Mouse (Mus musculus): Measurements from ENCODE around the gene Myb. TPM values are rescaled to one million over a fixed set of nuclear protein-coding genes. Genes with fewer than 3 reads are reported as not detected.
A peak's percentile ranks its signal among the peaks of the same experiment; 100 is the strongest.

The Myb gene
- polyA plus RNA-seq, 1 experiment from 2014 or later = 1.0 TPM

GRCm38 (mm10) chr10:21200322-21200721 is 39.5 kb upstream of the Myb start:
- no peak overlapping the region for H3K4me2 ChIP-seq (ENCODE audit: low read length)
- no peak overlapping the region for H3K27ac ChIP-seq (replicated peaks in 1 of 2; ENCODE audit: control insufficient read depth in 1 of 2, insufficient read depth in 1 of 2, low read depth in 2 of 2, low read length in 2 of 2)
- no peaks in the 10 kb centered on the region for H3K27me3 ChIP-seq (ENCODE audit: control insufficient read depth, insufficient read depth, low read length)
- H3K4me1 ChIP-seq (ENCODE audit: control insufficient read depth in 2 of 2, insufficient read depth in 2 of 2, low read length in 2 of 2) = peaks cover 0 to 2% of the 10 kb centered on the region in 2 experiments; a peak in 2 of 4 replicates
- no peak overlapping the region for H3K4me3 ChIP-seq (ENCODE audit: control insufficient read depth in 1 of 2, insufficient read depth in 1 of 2, low read depth in 1 of 2, low read length in 2 of 2)
- no peaks in the 10 kb centered on the region for H3K9me3 ChIP-seq (ENCODE audit: control insufficient read depth, low read length)
- no peak for ATAC-seq (ENCODE audit: insufficient number of reproducible peaks, insufficient read depth, low FRiP score, low read depth)
- H3K36me3 ChIP-seq (ENCODE audit: control insufficient read depth, insufficient read depth, low read length) = no peaks in the 10 kb centered on the region
- H3K9ac ChIP-seq (ENCODE audit: low read length) = no peak overlapping the region

GRCm38 (mm10) chr10:21196646-21197116 is 35.9 kb upstream of the Myb start:
- Histone ChIP-seq H3K27ac (replicated peaks in 1 of 2; ENCODE audit: control insufficient read depth in 1 of 2, insufficient read depth in 1 of 2, low read depth in 2 of 2, low read length in 2 of 2) (no peak overlapping the region), H3K4me1 (ENCODE audit: control insufficient read depth in 2 of 2, insufficient read depth in 2 of 2, low read length in 2 of 2) (peaks cover 0 to 2% of the 10 kb centered on the region in 2 experiments; a peak in 2 of 4 replicates), H3K4me2 (ENCODE audit: low read length) (no peak overlapping the region), H3K9me3 (ENCODE audit: control insufficient read depth, low read length) (no peaks in the 10 kb centered on the region), H3K36me3 (ENCODE audit: control insufficient read depth, insufficient read depth, low read length) (no peaks in the 10 kb centered on the region), H3K27me3 (ENCODE audit: control insufficient read depth, insufficient read depth, low read length) (no peaks in the 10 kb centered on the region), H3K9ac (ENCODE audit: low read length) (no peak overlapping the region), H3K4me3 (ENCODE audit: control insufficient read depth in 1 of 2, insufficient read depth in 1 of 2, low read depth in 1 of 2, low read length in 2 of 2) (no peak overlapping the region)
- WGBS = 39% methylated on average over 8 of the region's 8 CpGs
- ATAC-seq (ENCODE audit: insufficient number of reproducible peaks, insufficient read depth, low FRiP score, low read depth) = no peak

- H3K4me1 ChIP-seq (ENCODE audit: control insufficient read depth in 2 of 2, insufficient read depth in 2 of 2, low read length in 2 of 2) = peaks cover 0 to 2% of the 10 kb centered on the region in 2 experiments; a peak in 2 of 4 replicates
- H3K27me3 ChIP-seq (ENCODE audit: control insufficient read depth, insufficient read depth, low read length) = no peaks in the 10 kb centered on the region
- no peaks in the 10 kb centered on the region for H3K36me3 ChIP-seq (ENCODE audit: control insufficient read depth, insufficient read depth, low read length)
- WGBS = 53% methylated on average over 8 of the region's 8 CpGs
- no peaks in the 10 kb centered on the region for H3K9me3 ChIP-seq (ENCODE audit: control insufficient read depth, low read length)
- no peak overlapping the region for H3K9ac ChIP-seq (ENCODE audit: low read length)
- no peak for ATAC-seq (ENCODE audit: insufficient number of reproducible peaks, insufficient read depth, low FRiP score, low read depth)
- H3K27ac ChIP-seq (replicated peaks in 1 of 2; ENCODE audit: control insufficient read depth in 1 of 2, insufficient read depth in 1 of 2, low read depth in 2 of 2, low read length in 2 of 2) = no peak overlapping the region
- no peak overlapping the region for H3K4me2 ChIP-seq (ENCODE audit: low read length)
- H3K4me3 ChIP-seq (ENCODE audit: control insufficient read depth in 1 of 2, insufficient read depth in 1 of 2, low read depth in 1 of 2, low read length in 2 of 2) = no peak overlapping the region
Measured at GRCm38 (mm10) chr10:21195597-21195996, 34.8 kb upstream of the Myb start.

GRCm38 (mm10) chr10:21193935-21194505 is 33.2 kb upstream of the Myb start:
- WGBS = 50% methylated on average over 3 of the region's 3 CpGs

GRCm38 (mm10) chr10:21193088-21193934 is 32.5 kb upstream of the Myb start:
- no peak overlapping the region for H3K27ac ChIP-seq (replicated peaks in 1 of 2; ENCODE audit: control insufficient read depth in 1 of 2, insufficient read depth in 1 of 2, low read depth in 2 of 2, low read length in 2 of 2)
- no peak overlapping the region for H3K9ac ChIP-seq (ENCODE audit: low read length)
- no peaks in the 10 kb centered on the region for H3K27me3 ChIP-seq (ENCODE audit: control insufficient read depth, insufficient read depth, low read length)
- no peak for ATAC-seq (ENCODE audit: insufficient number of reproducible peaks, insufficient read depth, low FRiP score, low read depth)
- no peaks in the 10 kb centered on the region for H3K9me3 ChIP-seq (ENCODE audit: control insufficient read depth, low read length)
- no peak overlapping the region for H3K4me2 ChIP-seq (ENCODE audit: low read length)
- H3K4me1 ChIP-seq (ENCODE audit: control insufficient read depth in 2 of 2, insufficient read depth in 2 of 2, low read length in 2 of 2) = peaks cover 0 to 4% of the 10 kb centered on the region in 2 experiments; a peak in 2 of 4 replicates
- H3K36me3 ChIP-seq (ENCODE audit: control insufficient read depth, insufficient read depth, low read length) = no peaks in the 10 kb centered on the region
- no peak overlapping the region for H3K4me3 ChIP-seq (ENCODE audit: control insufficient read depth in 1 of 2, insufficient read depth in 1 of 2, low read depth in 1 of 2, low read length in 2 of 2)
- WGBS = 38% methylated on average over 10 of the region's 10 CpGs

More at GRCm38 (mm10) chr10:21193935-21194505, 33.2 kb upstream of the Myb start:
- no peak overlapping the region for H3K27ac ChIP-seq (replicated peaks in 1 of 2; ENCODE audit: control insufficient read depth in 1 of 2, insufficient read depth in 1 of 2, low read depth in 2 of 2, low read length in 2 of 2)
- H3K4me1 ChIP-seq (ENCODE audit: control insufficient read depth in 2 of 2, insufficient read depth in 2 of 2, low read length in 2 of 2) = peaks cover 0 to 4% of the 10 kb centered on the region in 2 experiments; a peak in 2 of 4 replicates
- no peaks in the 10 kb centered on the region for H3K36me3 ChIP-seq (ENCODE audit: control insufficient read depth, insufficient read depth, low read length)
- H3K4me3 ChIP-seq (ENCODE audit: control insufficient read depth in 1 of 2, insufficient read depth in 1 of 2, low read depth in 1 of 2, low read length in 2 of 2) = no peak overlapping the region
- ATAC-seq (ENCODE audit: insufficient number of reproducible peaks, insufficient read depth, low FRiP score, low read depth) = no peak
- H3K27me3 ChIP-seq (ENCODE audit: control insufficient read depth, insufficient read depth, low read length) = no peaks in the 10 kb centered on the region
- no peak overlapping the region for H3K9ac ChIP-seq (ENCODE audit: low read length)
- H3K9me3 ChIP-seq (ENCODE audit: control insufficient read depth, low read length) = no peaks in the 10 kb centered on the region
- no peak overlapping the region for H3K4me2 ChIP-seq (ENCODE audit: low read length)

- 72% methylated on average over 10 of the region's 10 CpGs for WGBS
- no peak for ATAC-seq (ENCODE audit: insufficient number of reproducible peaks, insufficient read depth, low FRiP score, low read depth)
- H3K36me3 ChIP-seq (ENCODE audit: control insufficient read depth, insufficient read depth, low read length) = no peaks in the 10 kb centered on the region
- no peaks in the 10 kb centered on the region for H3K9me3 ChIP-seq (ENCODE audit: control insufficient read depth, low read length)
- no peaks in the 10 kb centered on the region for H3K27me3 ChIP-seq (ENCODE audit: control insufficient read depth, insufficient read depth, low read length)
- peaks cover 0 to 4% of the 10 kb centered on the region in 2 experiments; a peak in 2 of 4 replicates for H3K4me1 ChIP-seq (ENCODE audit: control insufficient read depth in 2 of 2, insufficient read depth in 2 of 2, low read length in 2 of 2)
- no peak overlapping the region for H3K4me2 ChIP-seq (ENCODE audit: low read length)
- H3K4me3 ChIP-seq (ENCODE audit: control insufficient read depth in 1 of 2, insufficient read depth in 1 of 2, low read depth in 1 of 2, low read length in 2 of 2) = no peak overlapping the region
- no peak overlapping the region for H3K9ac ChIP-seq (ENCODE audit: low read length)
- no peak overlapping the region for H3K27ac ChIP-seq (replicated peaks in 1 of 2; ENCODE audit: control insufficient read depth in 1 of 2, insufficient read depth in 1 of 2, low read depth in 2 of 2, low read length in 2 of 2)
Measured at GRCm38 (mm10) chr10:21192436-21192835, 31.7 kb upstream of the Myb start.

GRCm38 (mm10) chr10:21189756-21190397 is 29.1 kb upstream of the Myb start:
- Histone ChIP-seq H3K4me1 (ENCODE audit: control insufficient read depth in 2 of 2, insufficient read depth in 2 of 2, low read length in 2 of 2) (0 out of 4 replicates have a peak, but pooled peaks cover 0 to 2% of the 10 kb centered on the region in 2 experiments), H3K9ac (ENCODE audit: low read length) (no peak overlapping the region), H3K4me2 (ENCODE audit: low read length) (peak overlapping the region; percentile 72), H3K27ac (replicated peaks in 1 of 2; ENCODE audit: control insufficient read depth in 1 of 2, insufficient read depth in 1 of 2, low read depth in 2 of 2, low read length in 2 of 2) (no peak overlapping the region), H3K27me3 (ENCODE audit: control insufficient read depth, insufficient read depth, low read length) (no peaks in the 10 kb centered on the region), H3K9me3 (ENCODE audit: control insufficient read depth, low read length) (no peaks in the 10 kb centered on the region), H3K4me3 (ENCODE audit: control insufficient read depth in 1 of 2, insufficient read depth in 1 of 2, low read depth in 1 of 2, low read length in 2 of 2) (no peak overlapping the region), H3K36me3 (ENCODE audit: control insufficient read depth, insufficient read depth, low read length) (no peaks in the 10 kb centered on the region)
- 36% methylated on average over 9 of the region's 9 CpGs for WGBS
- no peak for ATAC-seq (ENCODE audit: insufficient number of reproducible peaks, insufficient read depth, low FRiP score, low read depth)

Data from heart, embryonic 14.5 days (tissue).